Mouse (Mus musculus) CH12F3 (cell line): ENCODE data around the gene Smox.

Experiments
- in situ Hi-C: fragments of 300-500 bp; cut with MboI; formaldehyde crosslinking; loops from 2 replicates; pipeline ENCODE4 v1.14.3; 2020; ENCODE audit warnings: low sequenced_read_pairs

Smox gene

GRCm38 (mm10) chr2:131509671-131510313 is 18.5 kb downstream of the Smox start:
- in situ Hi-C loops = loop anchor here (5.0 to 25.0 kb wide), 3 partner anchors 87 to 422 kb away; partner anchors contain the start of gene Siglec1

GRCm38 (mm10) chr2:131510531-131510930 is 19.2 kb downstream of the Smox start:
- in situ Hi-C loops = loop anchor here (25.0 kb wide), 2 partner anchors 223 to 423 kb away; partner anchors contain the start of gene Siglec1

- in situ Hi-C loops = loop anchor here (25.0 kb wide), 2 partner anchors 226 to 426 kb away; partner anchors contain the start of gene Siglec1
Measured at GRCm38 (mm10) chr2:131513477-131513876, 22.2 kb downstream of the Smox start.

GRCm38 (mm10) chr2:131514055-131514621 is 22.8 kb downstream of the Smox start:
- in situ Hi-C loops = loop anchor here (25.0 kb wide), 2 partner anchors 227 to 427 kb away; partner anchors contain the start of gene Siglec1

- in situ Hi-C loops = loop anchor here (25.0 kb wide), 2 partner anchors 230 to 430 kb away; partner anchors contain the start of gene Siglec1
Measured at GRCm38 (mm10) chr2:131517550-131517949, 26.3 kb downstream of the Smox start.

GRCm38 (mm10) chr2:131518790-131519189 is 27.5 kb downstream of the Smox start:
- in situ Hi-C loops = loop anchor here (25.0 kb wide), 2 partner anchors 231 to 431 kb away; partner anchors contain the start of gene Siglec1

- in situ Hi-C loops = loop anchor here (25.0 kb wide), 2 partner anchors 233 to 433 kb away; partner anchors contain the start of gene Siglec1
Measured at GRCm38 (mm10) chr2:131520743-131521142, 29.4 kb downstream of the Smox start.

- in situ Hi-C loops = no loop called here
Measured at GRCm38 (mm10) chr2:131527061-131527460, 35.8 kb downstream of the Smox start.

- in situ Hi-C loops = no loop called here
Measured at GRCm38 (mm10) chr2:131529898-131530622, 38.8 kb downstream of the Smox start.

GRCm38 (mm10) chr2:131530623-131531008 is 39.3 kb downstream of the Smox start:
- in situ Hi-C loops = no loop called here

GRCm38 (mm10) chr2:131531271-131531670 is 40.0 kb downstream of the Smox start:
- in situ Hi-C loops = no loop called here

GRCm38 (mm10) chr2:131535168-131535567 is 43.9 kb downstream of the Smox start:
- in situ Hi-C loops = no loop called here

- in situ Hi-C loops = no loop called here
Measured at GRCm38 (mm10) chr2:131538341-131538740, 47.0 kb downstream of the Smox start.

GRCm38 (mm10) chr2:131539780-131540179 is 48.5 kb downstream of the Smox start:
- in situ Hi-C loops = loop anchor here (10.0 kb wide), 1 partner anchor 275 kb away; no protein-coding TSS in a partner anchor

GRCm38 (mm10) chr2:131541686-131542085 is 50.4 kb downstream of the Smox start:
- in situ Hi-C loops = loop anchor here (10.0 kb wide), 1 partner anchor 273 kb away; no protein-coding TSS in a partner anchor

- in situ Hi-C loops = loop anchor here (10.0 kb wide), 1 partner anchor 272 kb away; no protein-coding TSS in a partner anchor
Measured at GRCm38 (mm10) chr2:131542531-131542930, 51.2 kb downstream of the Smox start.

- in situ Hi-C loops = loop anchor here (10.0 kb wide), 1 partner anchor 269 kb away; no protein-coding TSS in a partner anchor
Measured at GRCm38 (mm10) chr2:131545386-131546307, 54.4 kb downstream of the Smox start.

- in situ Hi-C loops = loop anchor here (10.0 kb wide), 1 partner anchor 268 kb away; no protein-coding TSS in a partner anchor
Measured at GRCm38 (mm10) chr2:131546308-131546700, 55.0 kb downstream of the Smox start.

GRCm38 (mm10) chr2:131546745-131547408 is 55.6 kb downstream of the Smox start:
- in situ Hi-C loops = loop anchor here (10.0 kb wide), 1 partner anchor 268 kb away; no protein-coding TSS in a partner anchor
